Mouse (Mus musculus) midbrain, embryonic 11.5 days (tissue): ENCODE measurements around the gene Olfr1427. TPM values are rescaled to one million over a fixed set of nuclear protein-coding genes. Genes with fewer than 3 reads are reported as not detected.

Experiments
- ATAC-seq: fragments of 200-750 bp; cut with Nextera tagmentation; 2 replicates; pipeline ENCODE4 v1.8.0; 2017; ENCODE audit warnings: moderate TSS enrichment, moderate library complexity; ENCODE audit not compliant: low FRiP score
- DNase-seq: peaks from one replicate; pipeline ENCODE4 v3.0.0; 2015; ENCODE audit warnings: low spot score; ENCODE audit errors: missing footprints
- H3K27ac ChIP-seq: fragments of 300-500 bp; sonication (generic); 2 replicates; pipeline ENCODE4 v1.5.1; 2014; ENCODE audit warnings: low read depth, low read length
- H3K27me3 ChIP-seq: fragments of 300-500 bp; sonication (generic); 2 replicates; pipeline ENCODE4 v1.6.1; 2014; ENCODE audit warnings: mild to moderate bottlenecking, low read length, moderate library complexity, mixed read lengths; ENCODE audit not compliant: control insufficient read depth, insufficient read depth
- H3K36me3 ChIP-seq: fragments of 300-500 bp; sonication (generic); 2 replicates; pipeline ENCODE4 v1.6.1; 2014; ENCODE audit warnings: mild to moderate bottlenecking, low read length, moderate library complexity, mixed read lengths; ENCODE audit not compliant: control insufficient read depth, insufficient read depth
- H3K4me1 ChIP-seq: fragments of 300-500 bp; sonication (generic); 2 replicates; pipeline ENCODE4 v1.6.1; 2014; ENCODE audit warnings: low read length; ENCODE audit not compliant: control insufficient read depth, insufficient read depth
- H3K4me2 ChIP-seq: fragments of 300-500 bp; sonication (generic); 2 replicates; pipeline ENCODE4 v1.6.1; 2014; ENCODE audit warnings: mild to moderate bottlenecking, moderate library complexity
- H3K4me3 ChIP-seq: fragments of 300-500 bp; sonication (generic); 2 replicates; pipeline ENCODE4 v1.5.1; 2014; ENCODE audit warnings: low read depth, low read length
- H3K9ac ChIP-seq: fragments of 300-500 bp; sonication (generic); 2 replicates; pipeline ENCODE4 v1.6.1; 2014; ENCODE audit warnings: low read length
- H3K9me3 ChIP-seq: fragments of 300-500 bp; sonication (generic); 2 replicates; pipeline ENCODE4 v1.6.1; 2016; ENCODE audit warnings: low read length; ENCODE audit not compliant: control insufficient read depth
- WGBS: fragments of 180-500 bp; shearing (Covaris S2); extraction: QIAGEN DNeasy Blood & Tissue Kit; methylation state at CpG from one replicate; pipeline ENCODE4 v1.1.7; 2014; 5-methylcytosine and 5-hydroxymethylcytosine counted together
- polyA plus RNA-seq: library from polyadenylated mRNA; unstranded; fragments of >200 nt; fragmentation: Nextera tagmentation; extraction: Ambion mirVana; gene quantifications from 2 replicates; pipeline ENCODE4 v1.2.1, GENCODE M21; 2014

The Olfr1427 gene
- polyA plus RNA-seq = not detected in 2 replicates

- Histone ChIP-seq H3K27ac (no peak within 1 kb of the TSS), H3K9ac (no peak within 1 kb of the TSS), H3K27me3 (no peaks in the 10 kb centered on the region), H3K9me3 (no peaks in the 10 kb centered on the region), H3K36me3 (no peaks in the 10 kb centered on the region), H3K4me2 (no peak within 1 kb of the TSS), H3K4me3 (no peak within 1 kb of the TSS), H3K4me1 (no peaks in the 10 kb centered on the region)
- DNase-seq = no peak
- WGBS = 95% methylated on average over 2 of the region's 2 CpGs
- no peak for ATAC-seq
These were observed at the start of gene Olfr1427 for GRCm38 (mm10) chr19:12103234-12103633. Olfr1427 (minus strand) TSS chr19:12103334.

- no peak overlapping the region for H3K9ac ChIP-seq
- H3K9me3 ChIP-seq = no peaks in the 10 kb centered on the region
- no peaks in the 10 kb centered on the region for H3K36me3 ChIP-seq
- DNase-seq (no peak), ATAC-seq (no peak)
- H3K4me2 ChIP-seq = no peak overlapping the region
- H3K4me3 ChIP-seq = no peak overlapping the region
- no peaks in the 10 kb centered on the region for H3K4me1 ChIP-seq
- H3K27me3 ChIP-seq = no peaks in the 10 kb centered on the region
- WGBS = 91% methylated on average over 3 of the region's 3 CpGs
- no peak overlapping the region for H3K27ac ChIP-seq
These were observed 42.3 kb upstream of the Olfr1427 start for GRCm38 (mm10) chr19:12145452-12145851.

GRCm38 (mm10) chr19:12143356-12143755 is 40.2 kb upstream of the Olfr1427 start:
- Histone ChIP-seq H3K36me3 (no peaks in the 10 kb centered on the region), H3K27me3 (no peaks in the 10 kb centered on the region), H3K9ac (no peak overlapping the region), H3K9me3 (no peaks in the 10 kb centered on the region), H3K27ac (no peak overlapping the region), H3K4me1 (no peaks in the 10 kb centered on the region), H3K4me2 (no peak overlapping the region), H3K4me3 (no peak overlapping the region)
- DNase-seq = no peak
- ATAC-seq = no peak
- WGBS = 74% methylated on average over 1 of the region's 1 CpGs

- no peak overlapping the region for H3K4me2 ChIP-seq
- ATAC-seq (peak; percentile 75), DNase-seq (peak; percentile 85)
- H3K9ac ChIP-seq = no peak overlapping the region
- H3K27me3 ChIP-seq = no peaks in the 10 kb centered on the region
- 38% methylated on average over 2 of the region's 2 CpGs for WGBS
- no peak overlapping the region for H3K27ac ChIP-seq
- no peak overlapping the region for H3K4me3 ChIP-seq
- H3K4me1 ChIP-seq = no peaks in the 10 kb centered on the region
- no peaks in the 10 kb centered on the region for H3K36me3 ChIP-seq
- H3K9me3 ChIP-seq = no peaks in the 10 kb centered on the region
These were observed 31.2 kb upstream of the Olfr1427 start for GRCm38 (mm10) chr19:12134289-12134688.

- no peaks in the 10 kb centered on the region for H3K36me3 ChIP-seq
- no peak for DNase-seq
- no peak for ATAC-seq
- WGBS = 81% methylated on average over 3 of the region's 3 CpGs
- no peaks in the 10 kb centered on the region for H3K9me3 ChIP-seq
- H3K4me2 ChIP-seq = no peak within 1 kb of the TSS
- H3K9ac ChIP-seq = no peak within 1 kb of the TSS
- H3K27ac ChIP-seq = no peak within 1 kb of the TSS
- H3K4me3 ChIP-seq = no peak within 1 kb of the TSS
- H3K4me1 ChIP-seq = no peaks in the 10 kb centered on the region
- no peaks in the 10 kb centered on the region for H3K27me3 ChIP-seq
These were observed 20.0 kb upstream of the Olfr1427 start, which contains the start of gene Olfr76 for GRCm38 (mm10) chr19:12123103-12123502. Olfr76 (minus strand) TSS chr19:12123203.

- ATAC-seq = no peak
- no peaks in the 10 kb centered on the region for H3K27me3 ChIP-seq
- no peak for DNase-seq
- H3K4me1 ChIP-seq = no peaks in the 10 kb centered on the region
- no peaks in the 10 kb centered on the region for H3K36me3 ChIP-seq
- H3K27ac ChIP-seq = no peak overlapping the region
- H3K9me3 ChIP-seq = no peaks in the 10 kb centered on the region
- H3K9ac ChIP-seq = no peak overlapping the region
- no peak overlapping the region for H3K4me2 ChIP-seq
- H3K4me3 ChIP-seq = no peak overlapping the region
- WGBS = 90% methylated on average over 3 of the region's 3 CpGs
These were observed 13.3 kb upstream of the Olfr1427 start for GRCm38 (mm10) chr19:12116464-12116863.

GRCm38 (mm10) chr19:12115797-12116196 is 12.7 kb upstream of the Olfr1427 start, which contains the start of gene Olfr1428:
Olfr1428 (minus strand) TSS chr19:12115897.
- Histone ChIP-seq H3K27ac (no peak within 1 kb of the TSS), H3K4me2 (no peak within 1 kb of the TSS), H3K4me1 (no peaks in the 10 kb centered on the region), H3K4me3 (no peak within 1 kb of the TSS), H3K27me3 (no peaks in the 10 kb centered on the region), H3K36me3 (no peaks in the 10 kb centered on the region), H3K9ac (no peak within 1 kb of the TSS), H3K9me3 (no peaks in the 10 kb centered on the region)
- DNase-seq = no peak
- WGBS = 78% methylated on average over 1 of the region's 1 CpGs
- ATAC-seq = no peak

- no peak for ATAC-seq
- no peak overlapping the region for H3K4me3 ChIP-seq
- WGBS = 84% methylated on average over 1 of the region's 1 CpGs
- no peaks in the 10 kb centered on the region for H3K4me1 ChIP-seq
- H3K27me3 ChIP-seq = no peaks in the 10 kb centered on the region
- no peak overlapping the region for H3K4me2 ChIP-seq
- no peaks in the 10 kb centered on the region for H3K9me3 ChIP-seq
- no peak overlapping the region for H3K9ac ChIP-seq
- DNase-seq = no peak
- no peaks in the 10 kb centered on the region for H3K36me3 ChIP-seq
- no peak overlapping the region for H3K27ac ChIP-seq
These were observed 10.7 kb upstream of the Olfr1427 start for GRCm38 (mm10) chr19:12113807-12114206.

- ATAC-seq = no peak
- WGBS = 67% methylated on average over 1 of the region's 1 CpGs
- H3K4me1 ChIP-seq = no peaks in the 10 kb centered on the region
- no peaks in the 10 kb centered on the region for H3K36me3 ChIP-seq
- H3K9me3 ChIP-seq = no peaks in the 10 kb centered on the region
- no peak overlapping the region for H3K4me2 ChIP-seq
- no peaks in the 10 kb centered on the region for H3K27me3 ChIP-seq
- no peak for DNase-seq
- H3K9ac ChIP-seq = no peak overlapping the region
- H3K27ac ChIP-seq = no peak overlapping the region
- no peak overlapping the region for H3K4me3 ChIP-seq
These were observed 1.4 kb upstream of the Olfr1427 start for GRCm38 (mm10) chr19:12104541-12104940.
